Mouse (Mus musculus): ENCODE data around the gene Vmn1r41. TPM values are rescaled to one million over a fixed set of nuclear protein-coding genes. Genes with fewer than 3 reads are reported as not detected.

The Vmn1r41 gene
- not detected in 2 replicates for polyA plus RNA-seq (2012; ENCODE audit: insufficient read depth, insufficient read length, missing spikeins)

DNA sequence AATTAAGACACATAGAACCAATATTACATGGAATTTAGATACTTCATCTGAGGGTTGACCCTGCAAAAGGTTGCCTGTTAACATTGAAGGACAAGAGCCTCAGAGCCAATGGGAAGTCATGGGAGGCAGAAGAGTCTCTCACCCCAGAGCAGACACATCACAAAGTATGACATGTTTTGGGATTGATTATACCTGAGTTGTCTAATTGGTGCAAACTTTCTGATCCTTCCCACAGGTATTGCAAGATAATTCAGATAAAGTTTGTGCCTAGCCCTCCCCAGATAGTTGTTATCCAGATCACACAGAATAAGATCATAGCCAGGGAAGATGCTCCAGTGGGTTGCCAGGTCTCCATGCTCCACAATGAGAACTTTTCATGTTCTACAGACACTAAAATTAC, at the start of gene Vmn1r41:
TSS of gene Vmn1r41 (plus strand) at position 301 of the 400 bp plus-strand sequence.
- TF ChIP-seq CTCF (IDR thresholded peaks at IDR 0.05; ENCODE audit: low read depth, low read length) (no peak), POLR2A (IDR thresholded peaks at IDR 0.05; ENCODE audit: borderline replicate concordance, low read depth, low read length) (no peak)
- Histone ChIP-seq H3K4me3 (ENCODE audit: insufficient read depth, low read length) (no peak within 1 kb of the TSS), H3K4me1 (ENCODE audit: control insufficient read depth, insufficient read depth, low read length) (no peaks in the 10 kb centered on the region), H3K27ac (ENCODE audit: insufficient read depth, low read depth, low read length) (no peak within 1 kb of the TSS)

DNA sequence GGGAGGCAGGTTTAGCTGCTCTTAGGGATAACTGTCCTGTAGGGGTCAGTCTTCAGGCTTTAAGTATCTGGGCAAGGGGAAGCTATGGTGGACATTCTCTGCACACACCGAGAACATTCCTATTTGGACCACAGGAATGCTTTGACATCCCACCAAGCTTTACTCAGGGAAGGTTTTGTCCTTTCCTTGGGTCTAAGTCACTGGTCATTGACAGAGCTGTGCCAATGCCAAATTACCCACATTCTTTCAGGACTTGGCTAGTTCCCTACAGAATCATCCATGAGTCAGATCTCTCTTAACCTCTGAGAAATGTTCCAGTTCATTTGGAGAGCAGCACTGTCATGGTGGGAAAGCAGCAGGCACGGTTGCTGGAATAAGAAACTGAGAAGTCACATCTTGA, 33.9 kb upstream of the Vmn1r41 start:
- no peak overlapping the region for H3K4me3 ChIP-seq (ENCODE audit: insufficient read depth, low read length)
- H3K27ac ChIP-seq (ENCODE audit: insufficient read depth, low read depth, low read length) = no peak overlapping the region
- TF ChIP-seq CTCF (IDR thresholded peaks at IDR 0.05; ENCODE audit: low read depth, low read length) (no peak), POLR2A (IDR thresholded peaks at IDR 0.05; ENCODE audit: borderline replicate concordance, low read depth, low read length) (no peak)
- no peaks in the 10 kb centered on the region for H3K4me1 ChIP-seq (ENCODE audit: control insufficient read depth, insufficient read depth, low read length)

DNA sequence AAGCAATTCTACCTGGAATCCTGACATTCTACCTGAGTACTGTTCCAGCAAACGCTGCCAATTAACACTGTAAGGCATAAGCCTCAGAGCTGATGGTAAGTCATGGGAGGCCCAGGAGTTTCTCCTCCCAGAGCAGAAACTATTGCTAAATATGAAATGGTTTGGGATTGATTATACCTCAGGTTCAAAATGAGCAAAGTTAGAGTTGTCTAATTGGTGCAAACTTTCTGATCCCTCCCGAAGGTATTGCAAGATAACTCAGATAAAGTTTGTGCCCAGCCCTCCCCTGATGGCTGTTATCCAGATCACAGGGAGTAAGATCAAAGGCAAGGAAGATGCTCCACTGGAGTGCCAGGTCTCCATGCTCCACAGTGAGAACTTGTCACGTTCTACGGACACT, 33.3 kb upstream of the Vmn1r41 start, which contains the start of gene Vmn1r40:
TSS of gene Vmn1r40 (plus strand) at position 301 of the 400 bp plus-strand sequence.
- no peak for TF ChIP-seq POLR2A (IDR thresholded peaks at IDR 0.05; ENCODE audit: borderline replicate concordance, low read depth, low read length)
- TF ChIP-seq CTCF (IDR thresholded peaks at IDR 0.05; ENCODE audit: low read depth, low read length) = no peak
- H3K4me1 ChIP-seq (ENCODE audit: control insufficient read depth, insufficient read depth, low read length) = no peaks in the 10 kb centered on the region
- H3K27ac ChIP-seq (ENCODE audit: insufficient read depth, low read depth, low read length) = no peak within 1 kb of the TSS
- no peak within 1 kb of the TSS for H3K4me3 ChIP-seq (ENCODE audit: insufficient read depth, low read length)

DNA sequence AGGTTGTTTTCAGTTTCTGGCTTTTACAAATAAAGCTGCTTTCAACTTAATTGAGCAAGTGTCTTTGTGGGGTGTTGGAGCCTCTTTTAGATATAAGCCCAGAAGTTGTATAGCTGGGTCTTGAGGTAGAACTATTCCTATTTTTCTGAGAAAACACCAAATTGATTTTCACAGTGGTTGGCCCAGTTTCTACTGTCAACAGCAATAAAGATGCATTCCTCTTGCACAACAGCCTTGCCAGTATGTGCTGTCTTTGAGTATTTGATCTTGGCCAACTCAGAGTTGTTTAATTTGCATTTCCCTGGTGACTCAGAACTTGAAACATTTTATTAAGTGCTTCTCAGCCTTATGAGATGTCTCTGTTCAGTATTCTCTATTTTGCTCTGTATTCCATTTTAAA, 22.5 kb upstream of the Vmn1r41 start:
- Histone ChIP-seq H3K4me3 (ENCODE audit: insufficient read depth, low read length) (no peak overlapping the region), H3K27ac (ENCODE audit: insufficient read depth, low read depth, low read length) (no peak overlapping the region)
- TF ChIP-seq POLR2A (IDR thresholded peaks at IDR 0.05; ENCODE audit: borderline replicate concordance, low read depth, low read length) (no peak), CTCF (IDR thresholded peaks at IDR 0.05; ENCODE audit: low read depth, low read length) (no peak)

DNA sequence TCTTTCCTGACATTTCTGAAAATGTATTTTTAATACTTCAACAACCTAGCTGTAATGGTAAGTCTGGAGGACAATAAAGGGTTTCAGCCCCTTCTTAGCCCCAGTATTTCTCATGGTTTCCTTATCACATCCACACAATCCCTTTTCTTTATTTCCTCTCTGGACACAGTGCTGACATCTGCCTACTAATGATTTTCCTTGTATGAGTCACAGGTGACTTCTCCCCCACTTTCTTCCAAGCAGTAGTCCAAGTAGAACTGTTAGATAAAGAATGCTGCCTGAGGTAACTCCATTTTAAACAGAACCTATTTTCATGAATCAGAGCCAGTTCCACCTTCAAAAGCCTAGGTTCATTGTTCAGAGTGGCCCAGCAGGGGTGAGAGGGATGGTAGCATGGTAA, 2.2 kb downstream of the Vmn1r41 start:
- no peak overlapping the region for H3K4me3 ChIP-seq (ENCODE audit: insufficient read depth, low read length)
- TF ChIP-seq CTCF (IDR thresholded peaks at IDR 0.05; ENCODE audit: low read depth, low read length) (no peak), POLR2A (IDR thresholded peaks at IDR 0.05; ENCODE audit: borderline replicate concordance, low read depth, low read length) (no peak)
- no peaks in the 10 kb centered on the region for H3K4me1 ChIP-seq (ENCODE audit: control insufficient read depth, insufficient read depth, low read length)
- no peak overlapping the region for H3K27ac ChIP-seq (ENCODE audit: insufficient read depth, low read depth, low read length)

More for the DNA sequence above, 22.5 kb upstream of the Vmn1r41 start:
- no peaks in the 10 kb centered on the region for H3K4me1 ChIP-seq (ENCODE audit: control insufficient read depth, insufficient read depth, low read length)

DNA sequence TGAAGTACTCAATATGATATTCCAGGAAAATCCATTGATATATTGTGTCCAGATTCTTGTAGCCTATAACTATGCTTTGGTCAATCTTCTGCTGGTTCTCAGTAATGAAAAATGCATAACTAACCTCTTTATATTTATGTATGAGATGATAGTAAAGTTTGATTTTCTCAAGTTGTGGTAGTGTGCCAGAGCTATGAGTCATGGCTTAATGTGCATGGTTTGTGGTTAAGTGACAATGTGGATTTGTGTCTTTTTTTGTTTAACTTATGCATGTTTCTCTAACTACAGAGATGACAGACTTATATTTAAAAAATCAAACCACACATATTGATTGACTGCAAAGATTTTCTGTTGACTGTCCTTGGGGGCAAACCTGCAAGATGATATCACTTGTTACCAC, 49.7 kb downstream of the Vmn1r41 start:
- no peak overlapping the region for H3K27ac ChIP-seq (ENCODE audit: insufficient read depth, low read depth, low read length)
- no peaks in the 10 kb centered on the region for H3K4me1 ChIP-seq (ENCODE audit: control insufficient read depth, insufficient read depth, low read length)
- no peak overlapping the region for H3K4me3 ChIP-seq (ENCODE audit: insufficient read depth, low read length)
- no peak for TF ChIP-seq CTCF (IDR thresholded peaks at IDR 0.05; ENCODE audit: low read depth, low read length)
- no peak for TF ChIP-seq POLR2A (IDR thresholded peaks at IDR 0.05; ENCODE audit: borderline replicate concordance, low read depth, low read length)

Other genes starting within 250 kb of the Vmn1r41 start
- gene Chchd6, start 145.1 kb upstream of the Vmn1r41 start, polyA plus RNA-seq (2012; ENCODE audit: insufficient read depth, insufficient read length, missing spikeins) = 6.9 and 9.2 TPM in 2 replicates
- 2.1 TPM in 2 replicates for gene Txnrd3, start 96.8 kb upstream of the Vmn1r41 start, polyA plus RNA-seq (2012; ENCODE audit: insufficient read depth, insufficient read length, missing spikeins)
- not detected in 2 replicates for gene Vmn1r40, start 33.2 kb upstream of the Vmn1r41 start, polyA plus RNA-seq (2012; ENCODE audit: insufficient read depth, insufficient read length, missing spikeins)
- gene Vmn1r42, start 135.6 kb downstream of the Vmn1r41 start, polyA plus RNA-seq (2012; ENCODE audit: insufficient read depth, insufficient read length, missing spikeins) = not detected in 2 replicates
- 0.13 TPM in 1 of 2 replicates, not detected in the other for gene Vmn1r43, start 135.6 kb downstream of the Vmn1r41 start, polyA plus RNA-seq (2012; ENCODE audit: insufficient read depth, insufficient read length, missing spikeins)
- not detected in 2 replicates for gene Vmn1r44, start 142.9 kb downstream of the Vmn1r41 start, polyA plus RNA-seq (2012; ENCODE audit: insufficient read depth, insufficient read length, missing spikeins)
- not detected in 2 replicates for gene Vmn1r45, start 199.8 kb downstream of the Vmn1r41 start, polyA plus RNA-seq (2012; ENCODE audit: insufficient read depth, insufficient read length, missing spikeins)
- 0.05 and 0.15 TPM in 2 replicates for gene Vmn1r46, start 228.5 kb downstream of the Vmn1r41 start, polyA plus RNA-seq (2012; ENCODE audit: insufficient read depth, insufficient read length, missing spikeins)

All from bone marrow macrophage, adult 2 months (primary cell).